Mouse (Mus musculus) myocyte (in vitro differentiated cells): Measurements from ENCODE around the gene Kri1. TPM values are rescaled to one million over a fixed set of nuclear protein-coding genes. Genes with fewer than 3 reads are reported as not detected.
A peak's percentile ranks its signal among the peaks of the same experiment; 100 is the strongest.

Experiments used
- H3K27me3 ChIP-seq: one replicate; pipeline ENCODE4 v1.6.1; 2011; ENCODE audit not compliant: control insufficient read depth, insufficient read depth, insufficient read length
- H3K36me3 ChIP-seq: one replicate; pipeline ENCODE4 v1.6.1; 2011; ENCODE audit not compliant: control insufficient read depth, insufficient read depth
- H3K4me2 ChIP-seq: one replicate; pipeline ENCODE4 v1.6.1; 2011; ENCODE audit warnings: low read depth, control low read depth
- H3K4me3 ChIP-seq: one replicate; pipeline ENCODE4 v1.5.1; 2011; ENCODE audit warnings: mild to moderate bottlenecking, control low read depth, moderate library complexity
- H3K79me2 ChIP-seq: one replicate; pipeline ENCODE4 v1.6.1; 2011; ENCODE audit not compliant: control insufficient read depth, insufficient read depth
- H3ac ChIP-seq: one replicate; pipeline ENCODE4 v1.6.1; 2011; ENCODE audit not compliant: control insufficient read depth, insufficient read length
- CEBPB ChIP-seq: IDR thresholded peaks from 2 replicates; pipeline ENCODE4 v1.6.1; 2011; ENCODE audit warnings: mild to moderate bottlenecking, moderate library complexity; ENCODE audit not compliant: poor library complexity, insufficient read depth, severe bottlenecking
- E2F4 ChIP-seq: IDR thresholded peaks from one replicate; pipeline ENCODE4 v1.6.1; 2011; ENCODE audit warnings: mild to moderate bottlenecking, control low read depth, moderate library complexity; ENCODE audit not compliant: insufficient read depth
- MAX ChIP-seq: IDR thresholded peaks from one replicate; pipeline ENCODE4 v1.6.1; 2011; ENCODE audit warnings: low read depth, mild to moderate bottlenecking, control low read depth
- MYOD1 ChIP-seq, 3 experiments: IDR thresholded peaks; one replicate each; pipeline ENCODE4 v1.6.1; 2011; ENCODE audit warnings: control low read depth in 2 of 3, low read depth in 2 of 3, mild to moderate bottlenecking in 2 of 3, moderate library complexity in 1 of 3; ENCODE audit not compliant: insufficient read length in 2 of 3, control insufficient read depth in 1 of 3
- MYOG ChIP-seq, 3 experiments: IDR thresholded peaks; one replicate each; pipeline ENCODE4 v1.6.1; 2011; ENCODE audit warnings: control low read depth in 2 of 3, low read depth in 2 of 3, mild to moderate bottlenecking in 2 of 3; ENCODE audit not compliant: insufficient read length in 2 of 3, control insufficient read depth in 1 of 3, insufficient read depth in 1 of 3
- POLR2A ChIP-seq: IDR thresholded peaks from one replicate; pipeline ENCODE4 v1.6.1; 2011; ENCODE audit warnings: low read depth, mild to moderate bottlenecking, control low read depth, moderate library complexity; ENCODE audit not compliant: insufficient read length
- POLR2AphosphoS2 ChIP-seq: IDR thresholded peaks from one replicate; pipeline ENCODE4 v1.6.1; 2011; ENCODE audit warnings: low read depth, control low read depth; ENCODE audit not compliant: insufficient read length
- REST ChIP-seq: IDR thresholded peaks from one replicate; pipeline ENCODE4 v1.6.1; 2011; ENCODE audit warnings: mild to moderate bottlenecking, control low read depth, moderate library complexity; ENCODE audit not compliant: insufficient read depth, insufficient read length
- SRF ChIP-seq: IDR thresholded peaks from one replicate; pipeline ENCODE4 v1.6.1; 2011; ENCODE audit warnings: low read depth; ENCODE audit not compliant: control insufficient read depth, insufficient read length
- TCF12 ChIP-seq: IDR thresholded peaks from one replicate; pipeline ENCODE4 v1.6.1; 2011; ENCODE audit warnings: mild to moderate bottlenecking, control low read depth; ENCODE audit not compliant: poor library complexity, insufficient read depth, severe bottlenecking
- TCF3 ChIP-seq: IDR thresholded peaks from one replicate; pipeline ENCODE4 v1.6.1; 2011; ENCODE audit warnings: low read depth, control low read depth; ENCODE audit not compliant: insufficient read length
- USF1 ChIP-seq: IDR thresholded peaks from one replicate; pipeline ENCODE4 v1.6.1; 2011; ENCODE audit warnings: low read depth, mild to moderate bottlenecking, control low read depth, moderate library complexity
- polyA plus RNA-seq: library from polyadenylated mRNA; unstranded; fragments of >200 nt; fragmentation: generic; extraction: Trizol; gene quantifications from one replicate; pipeline ENCODE4 v1.2.1, GENCODE M21; 2012; ENCODE audit warnings: missing spikeins

Gene Kri1
- polyA plus RNA-seq = 31.4 TPM

GRCm38 (mm10) chr9:21287571-21288402 lies at the start of gene Kri1:
TSS of gene Kri1 (minus strand) at chr9:21287969.
- TF ChIP-seq SRF (no peak), POLR2AphosphoS2 (peak; percentile 91), E2F4 (no peak), MYOD1 (IDR thresholded peaks at IDR 0.05; ENCODE audit: control insufficient read depth in 1 of 3, insufficient read length in 2 of 3, low read depth in 2 of 3) (peak in 1 of 3 experiments; percentile 58), TCF3 (no peak), CEBPB (no peak), POLR2A (peak; percentile 86), TCF12 (peak; percentile 5), MYOG (IDR thresholded peaks at IDR 0.05; ENCODE audit: control insufficient read depth in 1 of 3, insufficient read depth in 1 of 3, insufficient read length in 2 of 3, low read depth in 2 of 3) (peak in 2 of 3 experiments; percentile 12 to 76), MAX (no peak), USF1 (no peak), REST (no peak)
- Histone ChIP-seq H3K4me3 (peak within 1 kb of the TSS; percentile 91), H3K27me3 (no peaks in the 10 kb centered on the region), H3K79me2 (peaks cover 40% of the 10 kb centered on the region), H3K36me3 (peaks cover 11% of the 10 kb centered on the region), H3ac (peak within 1 kb of the TSS; percentile 27), H3K4me2 (peak within 1 kb of the TSS; percentile 95)

- Histone ChIP-seq H3K79me2 (peaks cover 43% of the 10 kb centered on the region), H3K27me3 (no peaks in the 10 kb centered on the region), H3ac (no peak overlapping the region), H3K36me3 (peaks cover 15% of the 10 kb centered on the region), H3K4me3 (no peak overlapping the region), H3K4me2 (peak overlapping the region; percentile 57)
- TF ChIP-seq MYOG (IDR thresholded peaks at IDR 0.05; ENCODE audit: control insufficient read depth in 1 of 3, insufficient read depth in 1 of 3, insufficient read length in 2 of 3, low read depth in 2 of 3) = peak in 1 of 3 experiments; percentile 55
- no peak for TF ChIP-seq TCF12
- peak in 2 of 3 experiments; percentile 40 to 60 for TF ChIP-seq MYOD1 (IDR thresholded peaks at IDR 0.05; ENCODE audit: control insufficient read depth in 1 of 3, insufficient read length in 2 of 3, low read depth in 2 of 3)
These were observed 48.7 kb upstream of the Kri1 start for GRCm38 (mm10) chr9:21336491-21336890.

- Histone ChIP-seq H3K36me3 (peaks cover 9% of the 10 kb centered on the region), H3K79me2 (peaks cover 43% of the 10 kb centered on the region), H3K27me3 (no peaks in the 10 kb centered on the region), H3ac (no peak overlapping the region), H3K4me2 (peak overlapping the region; percentile 27), H3K4me3 (no peak overlapping the region)
- TF ChIP-seq USF1 (no peak), CEBPB (no peak), MYOD1 (IDR thresholded peaks at IDR 0.05; ENCODE audit: control insufficient read depth in 1 of 3, insufficient read length in 2 of 3, low read depth in 2 of 3) (peak in 2 of 3 experiments; percentile 16 to 57), MYOG (IDR thresholded peaks at IDR 0.05; ENCODE audit: control insufficient read depth in 1 of 3, insufficient read depth in 1 of 3, insufficient read length in 2 of 3, low read depth in 2 of 3) (peak in 2 of 3 experiments; percentile 55), POLR2A (peak; percentile 16)
These were observed 47.6 kb upstream of the Kri1 start for GRCm38 (mm10) chr9:21335391-21335790.

- peaks cover 43% of the 10 kb centered on the region for H3K79me2 ChIP-seq
- peaks cover 2% of the 10 kb centered on the region for H3K36me3 ChIP-seq
- no peak overlapping the region for H3K4me3 ChIP-seq
- H3K4me2 ChIP-seq = peak overlapping the region; percentile 27
- no peaks in the 10 kb centered on the region for H3K27me3 ChIP-seq
- no peak overlapping the region for H3ac ChIP-seq
- no peak for TF ChIP-seq REST
- TF ChIP-seq MYOG (IDR thresholded peaks at IDR 0.05; ENCODE audit: control insufficient read depth in 1 of 3, insufficient read depth in 1 of 3, insufficient read length in 2 of 3, low read depth in 2 of 3) = peak in 2 of 3 experiments; percentile 2 to 32
- TF ChIP-seq MAX = no peak
- TF ChIP-seq TCF3 = no peak
- peak in 2 of 3 experiments; percentile 5 to 52 for TF ChIP-seq MYOD1 (IDR thresholded peaks at IDR 0.05; ENCODE audit: control insufficient read depth in 1 of 3, insufficient read length in 2 of 3, low read depth in 2 of 3)
- no peak for TF ChIP-seq E2F4
These were observed 47.0 kb upstream of the Kri1 start for GRCm38 (mm10) chr9:21334747-21335146.

GRCm38 (mm10) chr9:21333523-21333922 lies 45.8 kb upstream of the Kri1 start:
- H3K79me2 ChIP-seq = peaks cover 32% of the 10 kb centered on the region
- no peaks in the 10 kb centered on the region for H3K36me3 ChIP-seq
- no peak overlapping the region for H3ac ChIP-seq
- TF ChIP-seq CEBPB = peak; percentile 28; the same call in 1 of the 2 replicates
- TF ChIP-seq MYOG (IDR thresholded peaks at IDR 0.05; ENCODE audit: control insufficient read depth in 1 of 3, insufficient read depth in 1 of 3, insufficient read length in 2 of 3, low read depth in 2 of 3) = no peak
- H3K27me3 ChIP-seq = no peaks in the 10 kb centered on the region
- peak overlapping the region; percentile 61 for H3K4me2 ChIP-seq
- H3K4me3 ChIP-seq = no peak overlapping the region
